Mouse (Mus musculus): ENCODE results near the gene Aqp9.
"Not testable (repeated sequence)": the region's sequence is repeated elsewhere in the genome, so short reads cannot be mapped to it uniquely, and the experiment has no call there.

The Aqp9 gene

DNA sequence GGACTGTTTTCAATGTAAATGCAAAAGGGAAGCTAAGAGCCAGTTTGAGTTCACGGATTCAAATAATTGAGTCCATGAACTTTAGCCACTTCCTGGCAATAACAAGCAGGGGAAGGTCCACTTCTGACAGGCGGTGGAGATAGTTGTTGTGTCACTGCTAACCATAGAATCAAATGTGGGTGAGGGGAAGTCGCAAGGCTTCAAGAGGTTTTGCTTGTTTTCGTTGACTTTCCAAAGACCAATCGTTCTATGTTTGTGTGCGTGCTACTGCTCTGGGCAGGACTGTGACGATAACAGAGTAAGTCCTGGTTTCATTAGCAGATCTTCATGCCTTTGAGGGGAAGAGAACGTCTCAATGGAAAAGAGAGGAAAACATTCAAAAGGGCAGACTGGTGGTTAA, 28.3 kb downstream of the Aqp9 start:
- DNase-seq (ENCODE audit: low spot score in 2 of 2) = no peak

DNA sequence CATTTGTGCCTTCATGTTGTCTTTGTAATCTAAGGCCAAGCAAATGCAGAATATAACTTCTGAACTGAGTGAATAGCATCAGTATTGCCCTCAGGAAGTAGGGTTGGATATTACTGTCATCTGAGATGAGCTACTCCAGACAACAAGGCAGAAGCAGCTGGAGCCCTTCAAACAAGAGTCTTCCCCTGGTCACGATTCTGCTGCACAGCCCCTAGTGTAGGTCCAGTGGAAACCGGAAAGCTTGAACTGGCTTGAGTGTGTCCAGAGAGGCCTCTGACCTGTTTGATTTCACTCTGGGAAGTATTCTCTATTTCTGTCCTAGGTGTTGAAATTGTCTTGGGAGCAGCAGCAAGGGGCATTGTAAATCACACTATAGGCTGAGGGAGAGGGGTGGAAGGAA, 29.5 kb downstream of the Aqp9 start:
- DNase-seq (ENCODE audit: low spot score in 2 of 2) = no peak

DNA sequence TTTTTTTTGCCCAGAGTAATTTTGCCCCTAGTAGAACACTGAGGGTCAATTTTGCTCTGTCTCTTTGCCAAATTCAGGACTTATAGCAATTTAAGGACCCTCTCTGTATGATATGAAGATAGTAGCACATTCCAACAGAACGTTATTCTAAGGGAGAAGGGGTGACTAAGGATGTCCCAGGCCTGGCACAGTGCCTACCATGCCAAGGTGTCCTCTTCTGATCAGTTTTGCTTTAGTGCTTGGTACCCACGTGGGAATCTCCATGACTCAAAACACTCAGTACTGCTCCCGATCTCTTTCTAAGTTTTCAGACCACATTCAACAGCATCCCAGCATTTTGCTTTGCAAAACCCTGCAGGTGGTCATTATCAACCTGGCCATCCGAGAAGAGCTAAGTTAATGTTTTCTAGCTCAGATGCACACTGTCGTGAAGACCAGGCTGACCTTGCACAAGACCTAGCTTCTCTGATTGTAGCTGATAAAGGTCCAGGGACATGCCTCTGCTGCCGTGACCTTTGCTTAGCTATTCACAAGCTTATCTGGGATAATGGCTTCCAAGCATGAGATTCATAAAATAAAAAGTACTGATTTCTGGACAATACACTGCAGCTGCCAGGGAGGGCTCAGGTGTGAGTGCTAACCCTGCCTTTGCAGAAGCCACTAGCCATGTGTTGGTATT, 31.1 kb downstream of the Aqp9 start:
- no peak for DNase-seq (ENCODE audit: low spot score in 2 of 2)

DNA sequence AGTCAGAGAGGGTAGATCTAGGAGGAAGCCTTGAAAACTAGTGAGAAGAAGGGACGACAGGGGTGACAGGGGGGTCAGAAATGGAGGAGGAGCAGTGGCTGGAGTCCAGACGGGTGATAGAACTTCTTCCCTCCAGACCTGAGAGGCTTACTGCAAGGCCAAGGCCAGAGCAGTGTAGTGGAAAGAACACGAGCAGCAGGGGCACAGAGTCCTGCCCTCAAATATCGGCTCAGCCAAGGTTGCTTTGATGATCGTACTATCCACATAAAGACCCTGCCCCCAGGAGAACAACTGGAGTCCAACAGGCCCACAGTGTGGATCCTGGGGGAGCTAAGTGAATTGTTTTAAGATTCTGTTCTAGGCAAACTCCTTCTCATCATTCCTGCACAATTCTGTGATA, 33.4 kb downstream of the Aqp9 start:
- no peak for DNase-seq (ENCODE audit: low spot score in 2 of 2)

DNA sequence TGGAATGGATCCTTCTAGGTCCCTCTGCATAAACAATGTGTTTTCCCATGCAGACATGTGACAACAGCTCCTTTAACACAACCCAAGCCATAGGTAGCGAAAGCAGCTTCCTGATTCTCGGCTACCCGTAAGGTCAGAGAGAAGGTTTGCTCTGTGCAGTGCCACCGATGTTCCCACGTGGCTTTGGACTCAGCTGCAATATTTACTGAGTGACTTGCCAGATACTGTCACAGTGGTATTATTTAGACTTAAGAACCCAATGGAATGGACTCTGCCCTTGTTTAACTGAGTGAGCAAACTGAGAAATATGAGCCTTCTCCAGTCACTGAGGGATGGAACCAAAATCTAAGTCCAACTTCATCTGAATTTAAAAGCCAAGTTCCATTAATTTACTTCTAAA, 35.3 kb downstream of the Aqp9 start:
- DNase-seq (ENCODE audit: low spot score in 2 of 2) = no peak

DNA sequence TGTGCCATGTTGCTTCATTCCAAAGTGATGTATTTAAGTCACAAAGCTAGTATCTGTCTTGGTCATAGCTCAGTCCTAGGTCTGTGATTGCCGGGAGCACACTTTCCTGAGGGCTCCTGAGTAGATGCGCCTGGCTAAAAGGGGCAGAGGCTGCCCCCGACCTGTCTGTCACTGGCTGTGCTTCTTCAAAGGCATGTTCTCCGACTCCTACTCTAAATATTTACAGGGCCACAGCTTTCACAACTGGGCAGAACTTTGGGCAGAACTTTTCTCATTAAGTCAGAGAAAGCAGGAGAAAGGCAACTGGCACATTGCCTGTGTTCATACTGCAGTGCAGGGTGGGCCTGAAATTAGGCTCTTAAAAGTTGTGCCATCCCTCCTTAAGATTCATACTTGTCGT, 36.7 kb downstream of the Aqp9 start:
- DNase-seq (ENCODE audit: low spot score in 2 of 2) = no peak

DNA sequence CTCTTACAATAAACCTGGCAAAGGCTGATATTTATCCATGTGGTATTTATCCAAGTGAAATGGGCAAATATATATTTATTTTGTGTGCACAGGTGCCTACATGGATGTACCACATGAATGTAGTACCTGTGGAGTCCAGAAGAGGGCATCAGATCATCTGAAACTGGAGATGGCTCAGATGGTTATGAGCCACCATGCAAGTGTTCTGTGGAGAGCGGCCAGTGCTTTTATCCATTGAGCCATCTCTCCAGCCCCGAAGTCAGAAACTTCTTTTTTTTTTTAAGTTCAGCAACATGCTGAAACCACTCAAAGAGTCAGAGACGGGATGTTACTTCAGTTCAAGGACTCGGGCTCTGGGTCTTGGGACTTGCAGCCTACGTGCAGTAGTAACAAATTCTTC, 39.6 kb downstream of the Aqp9 start:
- DNase-seq (ENCODE audit: low spot score in 2 of 2) = peak; percentile 67 to 83

DNA sequence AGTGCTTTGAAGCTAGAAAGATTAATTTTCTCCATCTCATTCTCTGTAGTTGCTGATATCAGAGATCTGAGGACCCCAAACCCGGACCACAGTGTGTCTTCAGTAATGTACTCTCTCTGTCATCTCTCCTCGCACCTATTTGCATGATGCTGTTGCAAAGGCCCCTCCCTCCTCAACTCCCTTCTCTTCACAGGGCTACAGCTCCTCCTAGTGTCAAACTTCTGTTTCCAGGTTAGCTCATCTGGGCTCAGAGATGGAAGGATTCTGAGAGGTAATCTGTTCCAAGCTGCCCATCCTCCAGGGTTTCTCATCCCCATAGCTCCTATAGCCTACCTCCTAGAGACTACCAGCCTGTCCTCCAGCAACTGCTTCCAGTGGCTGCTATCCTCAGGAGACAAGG, 42.3 kb downstream of the Aqp9 start:
- DNase-seq (ENCODE audit: low spot score in 2 of 2) = peak in 1 of 2 experiments; percentile 54

DNA sequence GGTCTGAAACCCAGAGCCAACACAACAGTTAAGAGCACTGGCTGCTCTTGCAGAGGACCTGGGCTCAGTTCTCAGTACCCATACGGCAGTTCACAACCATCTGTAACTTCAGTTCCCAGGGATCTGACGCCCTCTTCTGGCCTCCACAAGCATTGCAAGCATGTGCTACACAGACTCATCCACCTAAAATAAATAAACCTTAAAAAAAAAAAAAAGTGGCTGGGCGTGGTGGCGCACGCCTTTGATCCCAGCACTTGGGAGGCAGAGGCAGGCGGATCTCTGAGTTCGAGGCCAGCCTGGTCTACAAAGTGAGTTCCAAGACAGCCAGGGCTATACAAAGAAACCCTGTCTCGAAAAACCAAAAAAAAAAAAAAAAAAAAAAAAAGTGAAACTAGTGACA, 45.4 kb downstream of the Aqp9 start:
- not testable (repeated sequence) for DNase-seq (ENCODE audit: low spot score in 2 of 2)

DNA sequence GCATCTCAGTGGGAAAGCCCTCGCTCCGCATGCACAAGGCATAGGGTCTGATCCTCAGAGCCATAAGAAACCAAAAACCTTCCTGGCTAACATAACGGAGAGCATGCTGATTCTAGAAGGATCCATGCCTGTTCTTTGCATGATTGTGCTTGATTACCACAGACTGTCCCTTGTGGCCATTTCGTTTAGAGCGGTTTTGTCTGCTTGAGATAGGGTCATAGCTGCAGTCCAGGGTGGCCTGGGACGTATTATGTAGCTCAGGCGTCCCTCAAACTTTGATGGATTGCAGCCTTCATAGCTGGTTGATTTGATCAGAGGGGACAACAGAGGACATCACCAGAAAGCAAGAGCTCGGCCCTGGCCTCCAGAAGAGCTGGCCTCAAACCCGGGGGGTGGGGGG, 47.6 kb downstream of the Aqp9 start:
- DNase-seq (ENCODE audit: low spot score in 2 of 2) = no peak

DNA sequence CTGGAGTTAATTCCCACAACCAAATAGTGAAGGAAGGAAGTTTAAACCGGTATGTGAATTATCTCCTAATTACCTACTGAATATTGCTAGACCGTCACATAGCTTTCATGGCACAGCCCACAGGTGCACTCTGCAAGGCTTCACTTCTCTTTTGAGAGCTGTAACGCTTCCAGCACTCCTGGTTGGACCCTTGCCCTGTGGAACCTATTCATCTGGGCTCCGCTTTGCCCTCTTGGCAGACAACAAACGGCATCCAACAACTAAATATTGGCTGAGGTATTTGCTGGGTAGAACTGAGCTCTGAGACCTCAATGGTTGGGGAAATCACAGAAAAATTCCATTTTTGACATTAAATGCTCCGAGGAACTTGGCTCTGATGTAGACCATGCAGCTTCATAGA, 55.3 kb downstream of the Aqp9 start:
- no peak for DNase-seq (ENCODE audit: low spot score in 2 of 2)

DNA sequence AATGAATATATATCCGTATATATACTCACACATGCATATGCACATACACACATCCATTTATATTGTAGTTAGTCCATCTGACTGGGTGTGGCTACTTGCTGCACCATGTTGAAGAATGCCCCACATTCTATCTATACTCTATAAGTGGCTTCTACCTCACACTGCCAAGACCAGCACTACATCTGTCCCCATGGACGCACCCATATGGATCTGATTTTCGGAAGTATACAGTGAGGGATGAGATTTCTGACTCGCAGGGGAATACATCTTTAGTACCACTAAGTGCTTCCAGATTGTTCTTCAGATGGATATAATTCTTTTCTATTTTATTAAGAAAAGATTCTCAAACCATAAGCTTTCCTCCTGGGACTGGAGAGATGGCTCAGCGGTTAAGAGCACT, 65.0 kb downstream of the Aqp9 start:
- DNase-seq (ENCODE audit: low spot score in 2 of 2) = no peak

DNA sequence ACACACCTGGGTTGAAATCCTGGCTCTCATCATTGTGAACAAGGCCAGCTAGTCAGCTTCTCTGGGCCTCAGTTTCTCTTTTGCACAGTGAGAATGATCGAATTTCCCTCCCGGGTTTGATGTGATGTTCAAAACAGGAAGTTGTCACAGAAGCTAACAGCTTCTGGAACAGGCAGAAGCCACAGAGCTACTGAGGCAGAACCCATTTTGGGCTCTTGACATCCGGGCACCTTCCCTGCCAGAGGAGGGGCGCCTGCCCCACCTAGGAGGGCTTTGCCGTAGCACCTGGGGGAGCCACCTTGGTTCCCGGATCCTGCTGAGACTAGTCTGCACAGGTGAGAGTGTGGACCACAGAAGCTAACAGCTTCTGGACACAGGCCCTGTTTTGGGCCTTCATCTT, 74.4 kb downstream of the Aqp9 start:
- peak in 1 of 2 experiments; percentile 30 for DNase-seq (ENCODE audit: low spot score in 2 of 2)

DNA sequence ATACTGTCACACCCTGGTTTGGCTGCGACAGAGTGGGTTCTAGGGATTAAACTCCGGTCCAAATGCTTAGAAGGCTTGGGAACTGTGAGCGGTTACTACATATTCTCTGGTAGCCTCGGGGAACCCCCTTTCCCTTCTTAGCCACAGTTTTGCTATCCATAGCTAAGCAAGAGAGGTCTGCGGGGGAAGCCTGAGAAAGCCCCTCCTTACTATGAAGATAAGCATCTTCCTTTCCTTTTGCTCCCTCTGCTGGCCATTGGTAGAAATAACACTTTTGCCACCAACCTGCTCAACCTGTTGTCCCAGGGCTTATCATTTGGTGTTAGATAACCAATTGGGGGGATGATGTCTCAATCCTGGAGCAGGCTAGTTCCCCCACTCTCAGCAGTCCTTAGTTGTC, 76.4 kb downstream of the Aqp9 start:
- DNase-seq (ENCODE audit: low spot score in 2 of 2) = peak; percentile 15 to 56

DNA sequence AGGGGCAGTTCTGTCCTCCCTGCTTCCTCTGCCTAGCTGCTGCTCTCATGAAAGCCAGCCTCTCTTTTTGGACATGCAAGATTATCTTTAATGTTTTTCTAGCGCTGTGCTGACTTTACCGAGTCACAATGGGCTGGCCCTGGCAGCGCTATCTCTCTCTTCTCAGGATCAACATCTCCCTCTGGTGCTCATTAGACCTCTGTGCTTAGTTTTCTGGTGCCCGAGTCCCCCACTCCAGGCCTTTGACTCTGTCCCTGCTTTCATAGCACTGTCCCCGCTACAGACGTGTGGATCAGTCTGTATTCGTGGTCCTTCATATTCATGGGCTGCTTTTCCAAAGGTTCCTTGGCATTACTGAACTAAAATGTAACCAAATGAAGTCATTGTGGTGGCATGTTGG, 89.3 kb downstream of the Aqp9 start:
- DNase-seq (ENCODE audit: low spot score in 2 of 2) = peak in 1 of 2 experiments; percentile 1

DNA sequence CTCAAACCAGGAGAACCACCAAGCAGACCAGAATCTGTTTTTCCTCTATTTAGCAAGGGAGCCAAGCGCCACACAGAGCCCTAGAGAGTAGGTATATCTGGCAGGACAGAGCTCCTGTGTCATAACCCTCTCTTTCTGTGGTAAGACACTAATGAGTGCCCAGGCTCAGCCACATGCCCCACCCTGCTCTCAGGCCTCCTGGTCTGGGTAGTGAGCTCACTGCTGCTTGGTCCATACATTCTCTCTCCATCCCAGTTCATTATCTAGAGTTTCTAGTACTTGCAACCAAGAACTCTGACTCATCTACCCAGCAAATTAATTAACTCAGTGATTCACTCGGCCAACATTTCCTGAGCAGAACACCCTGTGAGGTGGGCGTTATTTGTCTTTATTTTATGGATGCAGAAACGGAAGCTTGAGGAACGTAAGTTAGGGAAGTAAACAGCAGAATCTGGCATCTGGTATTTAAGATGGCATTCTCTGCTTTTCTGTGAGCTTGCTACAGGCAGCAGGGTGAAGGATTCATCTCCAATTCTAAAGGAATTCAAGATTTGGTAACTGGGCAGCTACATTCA, 91.1 kb downstream of the Aqp9 start:
- DNase-seq (ENCODE audit: low spot score in 2 of 2) = peak in 1 of 2 experiments; percentile 1

DNA sequence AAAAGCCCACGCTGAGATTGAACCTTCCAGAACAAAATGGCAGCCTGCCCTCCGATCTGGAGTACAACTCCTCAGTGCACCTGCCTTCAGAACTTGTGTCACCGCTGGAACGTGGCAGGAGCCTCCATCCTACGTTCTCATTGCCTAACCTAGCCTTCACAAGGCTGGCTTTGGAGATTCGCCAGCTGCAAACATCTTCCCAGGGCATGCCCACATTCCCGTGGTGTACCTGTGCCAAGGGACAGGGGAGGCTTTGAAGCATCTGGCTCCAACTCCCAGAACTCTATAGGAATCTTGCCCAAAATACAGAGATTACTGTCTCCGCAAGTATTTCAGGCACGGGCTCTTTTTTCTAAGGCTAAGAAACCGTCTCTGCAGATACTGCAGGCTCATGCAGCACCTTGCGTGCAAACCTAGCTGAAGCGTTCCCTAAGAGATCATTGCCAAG, 92.3 kb downstream of the Aqp9 start:
- peak in 1 of 2 experiments; percentile 1 for DNase-seq (ENCODE audit: low spot score in 2 of 2)

DNA sequence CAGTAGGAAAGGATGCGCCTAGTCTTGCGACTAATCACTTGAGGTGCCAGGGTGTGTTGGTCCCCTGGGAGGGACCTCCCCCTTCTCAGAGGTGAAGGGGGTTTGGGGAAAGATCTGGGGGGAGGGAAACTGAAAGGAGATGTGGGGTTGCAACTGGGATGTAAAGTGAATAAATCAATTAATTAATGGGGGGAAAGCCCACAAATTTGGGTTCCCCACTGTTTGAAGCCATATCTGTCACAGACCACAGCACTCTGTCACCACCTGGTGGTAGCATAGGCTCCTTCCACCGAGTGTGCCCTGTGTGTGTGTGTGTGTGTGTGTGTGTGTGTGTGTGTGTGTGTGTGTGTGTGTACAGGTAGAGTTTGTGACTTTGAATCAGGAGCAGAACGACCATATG, 94.7 kb downstream of the Aqp9 start:
- peak; percentile 21 to 70 for DNase-seq (ENCODE audit: low spot score in 2 of 2)

DNA sequence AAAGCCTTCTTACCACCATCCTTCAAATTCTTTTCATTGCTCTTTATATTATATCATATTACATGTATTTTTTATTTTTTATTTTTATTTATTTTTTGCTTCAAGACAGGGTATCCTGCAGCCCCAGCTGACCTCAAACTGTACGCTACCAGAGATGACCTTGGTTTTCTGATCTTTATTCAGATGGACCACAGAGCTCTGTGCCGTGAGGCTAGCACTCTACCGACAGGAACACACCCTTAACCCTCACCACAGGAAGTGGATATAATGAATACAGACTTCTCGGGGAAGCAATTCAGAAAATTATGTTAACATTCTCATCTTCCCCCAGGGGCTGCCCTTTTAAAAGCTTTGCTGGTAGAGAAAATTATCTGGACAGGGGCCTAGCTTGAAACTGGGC, 95.4 kb downstream of the Aqp9 start:
- DNase-seq (ENCODE audit: low spot score in 2 of 2) = peak in 1 of 2 experiments; percentile 2

DNA sequence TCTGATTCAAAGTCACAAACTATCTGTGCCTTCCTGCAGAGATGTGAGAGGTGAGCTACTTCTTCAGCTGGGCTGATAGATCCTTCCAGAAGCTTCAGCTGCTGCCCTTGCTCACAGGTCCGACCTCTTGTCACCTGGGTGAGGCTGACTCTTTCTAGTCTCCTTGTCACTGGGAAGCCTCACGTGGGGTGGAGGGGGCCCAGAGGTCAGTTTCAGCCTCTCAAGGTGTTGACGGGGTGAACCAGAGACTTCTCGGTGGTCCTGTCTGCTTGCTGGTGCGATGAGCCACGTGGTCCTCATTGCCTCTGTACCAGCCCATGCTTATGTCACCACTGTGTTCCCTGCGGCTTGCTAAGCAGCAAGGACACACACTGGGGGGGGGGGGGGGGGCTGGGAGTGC, 96.0 kb downstream of the Aqp9 start:
- peak in 1 of 2 experiments; percentile 7 for DNase-seq (ENCODE audit: low spot score in 2 of 2)

DNA sequence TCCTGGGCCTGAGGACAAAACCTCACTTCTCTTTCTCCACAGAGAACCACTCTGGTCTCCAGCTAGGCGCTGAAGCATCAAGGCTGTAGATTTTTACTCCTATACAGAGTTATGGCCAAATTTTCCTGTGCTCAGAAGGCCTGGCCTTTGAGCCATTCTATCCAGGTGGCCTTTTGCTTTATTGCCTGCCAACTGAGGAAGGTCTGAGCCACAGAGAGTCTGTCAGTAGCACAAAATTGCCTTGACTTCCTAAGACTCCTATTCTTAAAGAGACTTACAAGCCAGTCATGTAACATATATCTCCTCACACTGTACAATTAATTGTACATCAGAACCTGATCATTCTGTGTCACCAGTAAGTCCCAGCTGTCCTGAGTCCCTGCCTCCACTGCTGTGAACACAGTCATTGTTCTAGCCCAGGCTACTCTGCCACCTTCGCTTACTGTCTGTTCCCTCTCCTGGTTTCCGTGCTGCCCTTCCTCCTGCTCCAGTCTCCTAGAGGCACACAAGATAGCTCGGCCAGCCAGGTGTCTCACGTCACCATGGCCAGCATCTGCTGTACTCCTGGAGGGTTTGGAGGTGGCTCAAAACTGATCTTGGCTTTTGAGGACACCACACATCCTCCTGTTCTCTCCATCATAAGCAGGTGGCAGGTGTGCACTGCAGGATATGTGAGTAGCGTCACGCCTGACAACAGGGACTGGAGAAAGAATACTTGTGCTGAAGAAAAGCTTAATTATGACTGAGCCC, 96.7 kb downstream of the Aqp9 start:
- peak in 1 of 2 experiments; percentile 3 for DNase-seq (ENCODE audit: low spot score in 2 of 2)

DNA sequence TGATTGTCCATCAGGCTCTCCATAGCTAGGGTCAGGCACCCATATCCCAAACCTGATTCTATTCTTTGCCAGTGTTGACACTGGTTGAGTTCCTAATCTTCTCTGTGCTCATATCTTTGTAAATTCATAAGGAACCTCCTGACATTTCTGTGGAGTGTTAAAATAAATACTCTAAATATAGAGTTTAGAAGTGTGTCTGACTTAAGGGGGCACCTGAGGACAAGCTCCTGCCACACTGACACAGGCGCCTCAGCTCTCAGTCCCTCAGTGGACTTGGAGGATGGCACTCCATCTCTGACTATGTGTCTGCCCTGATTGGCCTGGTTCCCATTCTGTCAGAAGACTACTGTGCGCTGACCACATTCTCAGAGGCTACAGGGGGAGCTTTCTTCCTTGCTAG, 97.9 kb downstream of the Aqp9 start:
- peak in 1 of 2 experiments; percentile 2 for DNase-seq (ENCODE audit: low spot score in 2 of 2)

DNA sequence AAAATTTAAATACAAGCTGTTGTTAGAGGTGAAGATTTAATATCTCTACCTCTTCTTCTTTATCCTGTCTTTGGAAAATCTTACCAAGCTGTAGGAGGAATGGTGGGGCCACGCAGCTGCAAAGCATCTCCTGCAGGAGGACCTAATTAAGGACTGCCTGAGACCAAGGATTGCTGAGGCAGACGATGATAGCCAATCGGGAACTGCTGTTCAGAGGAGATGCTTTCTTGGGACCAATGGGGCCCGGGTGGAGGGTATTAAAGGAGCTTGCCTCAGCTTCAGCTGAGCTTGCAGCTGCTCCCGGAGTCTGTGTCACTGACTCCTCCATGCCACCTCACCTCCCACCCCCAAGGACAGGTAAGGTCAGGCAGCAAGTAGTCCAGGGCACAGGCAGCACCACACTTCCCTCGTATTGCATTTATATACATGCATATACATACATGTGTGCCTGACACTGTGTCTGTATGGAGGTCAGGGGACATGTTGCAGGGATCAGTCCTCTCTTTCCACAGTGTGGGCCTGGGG, 99.6 kb downstream of the Aqp9 start:
- DNase-seq (ENCODE audit: low spot score in 2 of 2) = peak in 1 of 2 experiments; percentile 1
